Mouse (Mus musculus) hindbrain, embryonic 16.5 days (tissue): ENCODE results near the gene Cdh5. TPM values are rescaled to one million over a fixed set of nuclear protein-coding genes. Genes with fewer than 3 reads are reported as not detected.
A peak's percentile ranks its signal among the peaks of the same experiment; 100 is the strongest.

Experiments
- ATAC-seq: fragments of 200-750 bp; cut with Nextera tagmentation; 2 replicates; pipeline ENCODE4 v1.8.0; 2017; ENCODE audit warnings: moderate TSS enrichment, moderate library complexity
- H3K27ac ChIP-seq: fragments of 300-500 bp; sonication (generic); 2 replicates; pipeline ENCODE4 v1.5.1; 2014; ENCODE audit warnings: low read depth, mild to moderate bottlenecking, control low read depth, low read length, moderate library complexity
- H3K27me3 ChIP-seq: fragments of 300-500 bp; sonication (generic); replicated peaks from 2 replicates; pipeline ENCODE4 v1.6.1; 2014; ENCODE audit warnings: low read length; ENCODE audit not compliant: control insufficient read depth, insufficient read depth
- H3K36me3 ChIP-seq: fragments of 300-500 bp; sonication (generic); 2 replicates; pipeline ENCODE4 v1.6.1; 2014; ENCODE audit warnings: mild to moderate bottlenecking, low read length, moderate library complexity, mixed read lengths; ENCODE audit not compliant: control insufficient read depth, insufficient read depth
- H3K4me1 ChIP-seq: fragments of 300-500 bp; sonication (generic); 2 replicates; pipeline ENCODE4 v1.6.1; 2014; ENCODE audit warnings: low read depth, low read length; ENCODE audit not compliant: control insufficient read depth, insufficient read depth
- H3K4me2 ChIP-seq: fragments of 300-500 bp; sonication (generic); 2 replicates; pipeline ENCODE4 v1.6.1; 2014; ENCODE audit warnings: mild to moderate bottlenecking, low read length, control low read depth, moderate library complexity
- H3K4me3 ChIP-seq: fragments of 300-500 bp; sonication (generic); 2 replicates; pipeline ENCODE4 v1.5.1; 2014; ENCODE audit warnings: mild to moderate bottlenecking, low read length, control low read depth, moderate library complexity
- H3K9ac ChIP-seq: fragments of 300-500 bp; sonication (generic); 2 replicates; pipeline ENCODE4 v1.6.1; 2014; ENCODE audit warnings: low read depth, mild to moderate bottlenecking, control low read depth, low read length, moderate library complexity
- H3K9me3 ChIP-seq: fragments of 300-500 bp; sonication (generic); 2 replicates; pipeline ENCODE4 v1.6.1; 2014; ENCODE audit warnings: mild to moderate bottlenecking, low read length, moderate library complexity; ENCODE audit not compliant: control insufficient read depth
- WGBS: fragments of 180-500 bp; shearing (Covaris S2); extraction: QIAGEN DNeasy Blood & Tissue Kit; methylation state at CpG from one replicate; pipeline ENCODE4 v1.1.7; 2014; 5-methylcytosine and 5-hydroxymethylcytosine counted together
- polyA plus RNA-seq: library from polyadenylated mRNA; unstranded; fragments of >200 nt; fragmentation: Nextera tagmentation; extraction: Ambion mirVana; gene quantifications from 2 replicates; pipeline ENCODE4 v1.2.1, GENCODE M21; 2015

Cdh5 gene
- polyA plus RNA-seq, 1 experiment from 2014 or later = 11.2 TPM

DNA sequence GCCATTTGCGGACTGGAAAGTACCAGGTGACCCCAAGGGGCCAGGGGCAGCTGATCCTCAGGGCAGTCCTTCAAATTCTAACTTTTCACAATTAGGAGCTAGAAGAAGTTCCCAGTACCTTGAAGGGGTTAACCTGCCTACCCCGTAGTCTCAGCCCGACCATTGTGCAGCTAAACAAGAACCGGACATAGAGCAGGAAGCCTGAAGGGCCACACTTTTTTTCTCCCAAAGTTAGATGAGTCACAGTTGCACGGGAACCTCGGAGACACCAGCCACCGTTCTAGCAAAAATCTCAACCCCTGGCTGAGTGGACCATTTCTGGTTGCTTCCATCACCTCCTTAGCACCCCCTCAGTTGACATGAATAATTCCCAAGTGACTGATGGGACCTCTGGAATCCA lies 2.0 kb downstream of the Cdh5 start:
- H3K36me3 ChIP-seq = no peaks in the 10 kb centered on the region
- no peak for ATAC-seq
- H3K4me3 ChIP-seq = no peak overlapping the region
- H3K9me3 ChIP-seq = no peaks in the 10 kb centered on the region
- H3K4me2 ChIP-seq = no peak overlapping the region
- H3K4me1 ChIP-seq = peaks cover 3% of the 10 kb centered on the region; the same call in 1 of the 2 replicates
- no peak overlapping the region for H3K9ac ChIP-seq
- no peak overlapping the region for H3K27ac ChIP-seq
- H3K27me3 ChIP-seq = no peaks in the 10 kb centered on the region
- WGBS = 78% methylated on average over 7 of the region's 7 CpGs

DNA sequence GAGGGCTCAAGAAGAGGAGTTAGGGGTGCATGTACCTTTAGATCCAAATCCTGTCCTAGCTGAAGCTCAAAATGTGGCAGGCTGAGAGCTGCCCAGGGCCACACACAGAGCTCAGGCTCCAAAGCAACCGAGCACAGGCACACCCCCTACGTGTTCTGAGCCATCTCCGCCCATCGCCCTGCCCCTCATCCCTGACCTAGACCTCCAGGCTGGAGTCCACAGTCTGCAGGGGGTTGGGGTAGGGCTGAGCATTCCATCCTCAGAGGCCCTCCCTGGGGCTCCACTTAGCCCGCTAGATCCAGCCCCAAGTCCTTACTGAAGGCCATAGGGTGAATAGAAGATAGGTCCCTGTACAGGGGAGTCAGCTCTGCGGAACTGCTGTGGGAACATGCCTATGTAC lies 4.3 kb downstream of the Cdh5 start:
- 54% methylated on average over 6 of the region's 6 CpGs for WGBS
- no peak for ATAC-seq

DNA sequence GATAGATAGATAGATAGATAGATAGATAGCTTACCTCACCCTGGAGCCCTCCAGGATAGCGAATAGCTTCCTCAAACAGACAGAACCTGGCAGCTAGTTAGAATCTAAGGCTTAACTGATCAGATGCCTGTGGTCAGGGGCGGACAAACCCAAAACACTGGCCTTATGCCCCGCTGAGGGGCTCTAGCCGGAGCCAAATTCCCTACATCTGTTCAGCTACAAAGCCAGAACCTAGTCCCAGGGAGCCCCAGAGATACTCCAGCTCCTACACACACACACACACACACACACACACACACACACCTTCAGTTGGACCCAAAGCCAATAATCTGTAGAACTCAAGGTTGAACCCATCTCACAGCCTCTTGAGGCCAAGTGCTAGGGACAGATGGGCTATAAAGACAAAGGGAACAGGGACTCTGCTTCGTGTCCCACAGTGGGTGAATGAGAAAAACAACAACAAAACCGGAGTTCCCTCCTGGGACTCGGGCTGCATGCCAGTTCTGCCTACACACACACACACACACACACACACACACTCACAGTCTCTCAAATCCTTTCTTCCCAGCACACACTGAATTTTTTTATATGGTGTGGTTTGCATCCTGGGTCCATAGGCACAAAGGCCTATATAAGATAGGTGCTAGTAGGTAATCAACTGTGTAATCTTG lies 5.0 kb downstream of the Cdh5 start:
- Histone ChIP-seq H3K27me3 (no peaks in the 10 kb centered on the region), H3K9ac (no peak overlapping the region), H3K36me3 (no peaks in the 10 kb centered on the region), H3K27ac (no peak overlapping the region; the same call in 1 of the 2 replicates), H3K4me2 (no peak overlapping the region), H3K4me1 (no peaks in the 10 kb centered on the region), H3K9me3 (no peaks in the 10 kb centered on the region), H3K4me3 (no peak overlapping the region)
- WGBS = 58% methylated on average over 7 of the region's 7 CpGs
- ATAC-seq = peak; percentile 50

More for the DNA sequence above, 4.3 kb downstream of the Cdh5 start:
- no peak overlapping the region; the same call in 1 of the 2 replicates for H3K27ac ChIP-seq
- H3K36me3 ChIP-seq = no peaks in the 10 kb centered on the region
- H3K9me3 ChIP-seq = no peaks in the 10 kb centered on the region
- H3K4me2 ChIP-seq = no peak overlapping the region
- no peaks in the 10 kb centered on the region for H3K4me1 ChIP-seq
- no peak overlapping the region for H3K4me3 ChIP-seq
- no peak overlapping the region for H3K9ac ChIP-seq
- H3K27me3 ChIP-seq = no peaks in the 10 kb centered on the region

DNA sequence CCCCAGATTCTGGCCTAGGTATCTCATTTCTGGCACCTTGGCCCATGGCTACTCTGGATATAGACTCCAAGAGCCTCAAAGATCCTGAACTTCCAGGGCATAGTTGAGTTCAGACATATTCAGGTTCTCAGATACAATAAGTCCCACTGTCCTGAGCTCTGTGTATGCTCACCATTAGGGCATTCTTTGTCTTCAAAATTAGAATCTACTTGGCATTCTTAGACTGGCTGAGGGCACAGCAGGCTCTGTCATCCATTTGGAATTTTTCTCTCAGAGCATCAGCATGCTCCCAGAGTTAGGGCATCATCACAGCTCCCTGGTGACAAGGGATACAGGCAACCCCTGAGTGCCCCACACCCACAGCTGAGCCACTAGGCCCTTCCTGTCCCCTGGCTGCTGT lies 5.7 kb downstream of the Cdh5 start:
- H3K4me3 ChIP-seq = no peak overlapping the region
- H3K4me1 ChIP-seq = no peaks in the 10 kb centered on the region
- no peaks in the 10 kb centered on the region for H3K9me3 ChIP-seq
- no peak overlapping the region for H3K4me2 ChIP-seq
- no peaks in the 10 kb centered on the region for H3K36me3 ChIP-seq
- H3K9ac ChIP-seq = no peak overlapping the region
- no peak for ATAC-seq
- H3K27ac ChIP-seq = no peak overlapping the region
- H3K27me3 ChIP-seq = no peaks in the 10 kb centered on the region

DNA sequence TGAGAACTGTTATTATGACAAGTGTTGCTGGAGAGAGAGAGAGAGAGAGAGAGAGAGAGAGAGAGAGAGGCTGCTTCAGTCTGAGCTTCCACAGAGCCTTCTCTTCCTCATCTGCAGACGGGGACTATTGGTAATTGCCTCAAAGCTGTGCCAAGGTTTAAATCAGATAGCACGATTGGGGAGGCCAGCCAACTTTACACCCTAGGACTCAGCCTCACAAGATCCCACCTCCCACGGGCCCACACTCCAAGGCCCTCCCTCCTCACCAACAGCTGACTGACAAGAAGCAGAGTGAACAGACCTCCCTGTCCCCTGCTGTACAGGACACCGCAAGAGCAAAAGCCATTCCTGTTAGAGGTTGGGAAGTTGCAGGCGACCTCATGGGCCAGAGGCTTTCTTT lies 6.6 kb downstream of the Cdh5 start:
- ATAC-seq = no peak
- Histone ChIP-seq H3K36me3 (no peaks in the 10 kb centered on the region), H3K4me1 (no peaks in the 10 kb centered on the region), H3K9ac (no peak overlapping the region), H3K9me3 (no peaks in the 10 kb centered on the region), H3K4me3 (no peak overlapping the region), H3K4me2 (no peak overlapping the region), H3K27ac (no peak overlapping the region), H3K27me3 (no peaks in the 10 kb centered on the region)
- WGBS = 41% methylated on average over 5 of the region's 5 CpGs

DNA sequence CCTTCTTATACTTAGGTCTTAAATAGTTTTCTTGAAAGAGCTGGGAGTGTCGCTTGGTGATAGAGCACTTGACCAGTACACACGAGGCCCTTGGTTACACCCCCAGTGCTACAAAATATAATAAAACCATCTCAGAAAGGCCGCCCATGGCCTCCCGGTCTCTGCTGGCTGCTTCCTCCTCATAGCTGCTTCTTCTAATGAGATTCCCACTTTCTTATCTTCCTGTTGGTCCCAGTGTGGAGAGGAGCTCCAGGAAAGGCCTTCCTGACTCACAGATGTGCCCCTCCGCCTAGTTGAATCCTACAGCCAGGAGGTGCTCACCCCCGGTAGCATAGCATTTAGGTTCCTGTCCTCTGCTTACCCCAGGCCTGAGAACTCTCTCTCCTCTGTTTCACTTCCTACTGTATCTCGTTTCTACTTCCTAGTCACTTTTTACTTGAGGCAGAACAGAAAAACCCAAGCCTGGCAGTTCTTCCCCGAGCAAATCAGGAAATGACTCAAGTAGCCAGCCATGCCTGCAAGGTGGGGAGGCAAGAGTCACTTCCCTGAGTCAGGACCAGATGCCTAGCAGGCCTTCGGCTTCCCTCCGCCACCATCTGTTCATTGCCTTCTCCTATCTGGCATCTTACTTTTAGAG lies 9.2 kb downstream of the Cdh5 start:
- 86% methylated on average over 10 of the region's 10 CpGs for WGBS

DNA sequence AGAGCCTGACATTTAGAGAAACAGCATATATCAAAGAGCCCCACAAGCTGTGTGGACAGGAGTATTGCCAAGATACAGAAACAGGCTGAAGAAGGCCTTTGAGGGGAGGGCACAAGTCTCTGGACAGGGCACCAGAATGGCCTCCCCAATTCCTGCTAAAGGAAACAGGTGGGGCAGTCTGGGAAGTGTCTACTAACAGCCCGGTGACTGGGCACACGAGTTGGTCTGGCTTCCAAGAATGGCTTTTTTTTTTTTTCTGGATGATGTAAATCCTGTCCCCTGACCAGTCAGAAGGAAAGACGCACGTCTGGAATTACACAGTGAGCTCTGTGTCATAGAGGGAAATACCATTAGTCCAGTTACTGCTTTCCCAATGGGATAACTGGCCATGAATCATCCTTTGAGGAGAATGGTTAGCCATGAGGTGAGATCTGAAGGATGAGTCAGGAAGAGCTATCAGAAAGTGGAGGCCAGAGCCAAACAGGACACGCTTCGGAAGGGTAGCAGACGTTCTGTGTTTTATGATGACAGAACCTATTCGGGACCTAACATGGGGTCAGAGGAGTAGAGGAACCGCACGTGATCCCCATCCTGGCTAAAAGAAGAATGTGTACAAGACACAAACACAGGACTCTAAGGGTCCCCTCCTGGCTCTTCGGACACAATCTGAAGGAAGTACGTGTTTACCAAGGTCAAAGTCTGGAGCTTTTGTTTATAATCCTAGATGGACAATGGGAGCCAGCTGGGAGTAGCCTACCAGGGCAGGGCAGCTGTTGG lies 20.4 kb downstream of the Cdh5 start:
- WGBS = 88% methylated on average over 12 of the region's 12 CpGs
- Histone ChIP-seq H3K36me3 (no peaks in the 10 kb centered on the region), H3K9ac (no peak overlapping the region), H3K4me2 (no peak overlapping the region), H3K9me3 (no peaks in the 10 kb centered on the region), H3K27ac (no peak overlapping the region), H3K4me1 (no peaks in the 10 kb centered on the region), H3K27me3 (no peaks in the 10 kb centered on the region), H3K4me3 (no peak overlapping the region)
- no peak for ATAC-seq

More for the DNA sequence above, 9.2 kb downstream of the Cdh5 start:
- Histone ChIP-seq H3K27ac (no peak overlapping the region), H3K9ac (no peak overlapping the region), H3K4me1 (no peaks in the 10 kb centered on the region), H3K4me3 (no peak overlapping the region), H3K36me3 (no peaks in the 10 kb centered on the region), H3K9me3 (no peaks in the 10 kb centered on the region), H3K27me3 (no peaks in the 10 kb centered on the region), H3K4me2 (no peak overlapping the region)
- ATAC-seq = no peak

DNA sequence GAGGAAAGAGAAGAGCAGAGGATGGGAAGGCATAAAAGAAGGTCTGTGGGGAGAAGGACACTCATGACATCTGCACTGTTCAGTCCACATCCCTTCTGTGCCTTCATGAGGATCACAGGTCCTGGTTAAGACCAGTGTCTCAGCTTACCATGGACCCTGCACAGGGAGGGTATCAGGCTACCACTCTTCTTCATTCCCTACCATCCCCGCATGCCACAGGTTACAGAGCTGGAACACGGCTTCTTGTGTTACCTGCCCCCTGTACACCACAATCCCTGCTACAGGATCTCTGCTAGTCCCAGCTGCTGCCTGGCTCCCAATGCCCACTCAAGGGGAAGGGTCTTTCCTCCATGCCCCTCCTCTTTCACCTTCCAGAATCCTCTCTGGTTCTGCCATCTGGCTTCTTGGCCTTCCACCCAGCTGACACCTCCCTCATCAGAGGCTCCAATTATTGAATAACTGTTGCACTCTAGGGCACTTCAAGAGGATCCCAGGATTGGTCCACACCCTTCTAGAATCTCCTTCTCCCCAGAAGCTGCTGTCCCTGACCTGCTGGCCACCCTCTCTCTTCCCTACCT lies 21.7 kb downstream of the Cdh5 start:
- Histone ChIP-seq H3K27ac (no peak overlapping the region), H3K27me3 (no peaks in the 10 kb centered on the region), H3K4me3 (no peak overlapping the region), H3K4me1 (no peaks in the 10 kb centered on the region), H3K9me3 (no peaks in the 10 kb centered on the region), H3K9ac (no peak overlapping the region), H3K4me2 (no peak overlapping the region), H3K36me3 (no peaks in the 10 kb centered on the region)
- ATAC-seq = no peak
- 78% methylated on average over 2 of the region's 2 CpGs for WGBS

DNA sequence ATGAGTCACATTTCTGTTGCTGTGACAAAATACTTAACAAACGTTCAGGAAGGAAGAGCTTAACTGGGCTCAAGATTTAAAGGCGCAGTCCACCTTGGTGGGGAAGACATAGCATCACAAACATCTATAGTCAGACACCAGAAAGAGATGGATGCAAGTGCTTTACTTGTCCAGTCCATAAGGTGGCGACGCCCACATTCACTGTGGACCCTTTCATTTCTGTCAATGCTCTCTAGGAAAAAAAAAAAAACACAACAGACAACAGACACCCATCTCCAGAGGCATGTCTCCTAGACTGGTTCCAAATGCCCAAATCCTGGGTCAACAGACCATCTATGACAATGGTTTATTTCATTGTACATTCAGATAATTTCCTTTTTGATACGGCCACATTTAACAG lies 23.1 kb downstream of the Cdh5 start:
- Histone ChIP-seq H3K4me2 (no peak overlapping the region), H3K9ac (no peak overlapping the region), H3K36me3 (no peaks in the 10 kb centered on the region), H3K27ac (no peak overlapping the region), H3K9me3 (no peaks in the 10 kb centered on the region), H3K4me1 (no peaks in the 10 kb centered on the region), H3K27me3 (no peaks in the 10 kb centered on the region), H3K4me3 (no peak overlapping the region)
- WGBS = 81% methylated on average over 5 of the region's 5 CpGs
- ATAC-seq = no peak
